Mouse (Mus musculus): ENCODE data around the gene 1700092M07Rik. TPM values are rescaled to one million over a fixed set of nuclear protein-coding genes. Genes with fewer than 3 reads are reported as not detected.

1700092M07Rik gene
- polyA plus RNA-seq (2015; fragmentation: Nextera tagmentation; extraction: Ambion mirVana) = 0.65 and 0.69 TPM in 2 replicates

GRCm38 (mm10) chr19:8740603-8741002 lies at the start of gene 1700092M07Rik:
Gene 1700092M07Rik, plus strand, starts transcription at chr19:8740718.

GRCm38 (mm10) chr19:8722907-8723573 lies 17.5 kb upstream of the 1700092M07Rik start, which contains the start of gene Slc3a2:
Gene Slc3a2, minus strand, starts transcription at chr19:8723369.

GRCm38 (mm10) chr19:8735389-8736159 lies 4.9 kb upstream of the 1700092M07Rik start, which contains the start of gene Wdr74:
Gene Wdr74, plus strand, starts transcription at chr19:8735827.

GRCm38 (mm10) chr19:8741243-8741869 lies 838 bp downstream of the 1700092M07Rik start, which contains the start of gene Stx5a:
Gene Stx5a, plus strand, starts transcription at chr19:8741413.

GRCm38 (mm10) chr19:8756635-8757387 lies 16.3 kb downstream of the 1700092M07Rik start, which contains the start of gene Nxf1:
Gene Nxf1, plus strand, starts transcription at chr19:8757073.

GRCm38 (mm10) chr19:8770567-8771270 lies 30.2 kb downstream of the 1700092M07Rik start, which contains the start of gene Tmem223:
Gene Tmem223, plus strand, starts transcription at chr19:8770996.

GRCm38 (mm10) chr19:8774086-8774835 lies 33.7 kb downstream of the 1700092M07Rik start, which contains the start of gene Tmem179b:
Gene Tmem179b, minus strand, starts transcription at chr19:8774467.

GRCm38 (mm10) chr19:8786008-8786781 lies 45.7 kb downstream of the 1700092M07Rik start, which contains the start of gene Taf6l:
Gene Taf6l, minus strand, starts transcription at chr19:8786417.

Other genes starting within 250 kb of the 1700092M07Rik start
- 0.14 TPM in 1 of 2 replicates, not detected in the other for gene Slc22a8, start 149.5 kb upstream of the 1700092M07Rik start, polyA plus RNA-seq (2015; fragmentation: Nextera tagmentation; extraction: Ambion mirVana)
- gene Slc22a6, start 122.7 kb upstream of the 1700092M07Rik start, polyA plus RNA-seq (2015; fragmentation: Nextera tagmentation; extraction: Ambion mirVana) = not detected in 2 replicates
- 0.10 TPM in 1 of 2 replicates, not detected in the other for gene Chrm1, start 76.9 kb upstream of the 1700092M07Rik start, polyA plus RNA-seq (2015; fragmentation: Nextera tagmentation; extraction: Ambion mirVana)
- 101 and 102 TPM in 2 replicates for gene Slc3a2, start 17.3 kb upstream of the 1700092M07Rik start, polyA plus RNA-seq (2015; fragmentation: Nextera tagmentation; extraction: Ambion mirVana)
- 64.9 and 68.8 TPM in 2 replicates for gene Wdr74, start 4.9 kb upstream of the 1700092M07Rik start, polyA plus RNA-seq (2015; fragmentation: Nextera tagmentation; extraction: Ambion mirVana)
- 56.9 and 66.5 TPM in 2 replicates for gene Stx5a, start 695 bp downstream of the 1700092M07Rik start, polyA plus RNA-seq (2015; fragmentation: Nextera tagmentation; extraction: Ambion mirVana)
- 95.6 and 109 TPM in 2 replicates for gene Nxf1, start 16.4 kb downstream of the 1700092M07Rik start, polyA plus RNA-seq (2015; fragmentation: Nextera tagmentation; extraction: Ambion mirVana)
- 79.4 and 82.5 TPM in 2 replicates for gene Tmem223, start 30.3 kb downstream of the 1700092M07Rik start, polyA plus RNA-seq (2015; fragmentation: Nextera tagmentation; extraction: Ambion mirVana)
- 134 and 140 TPM in 2 replicates for gene Tmem179b, start 33.7 kb downstream of the 1700092M07Rik start, polyA plus RNA-seq (2015; fragmentation: Nextera tagmentation; extraction: Ambion mirVana)
- gene Taf6l, start 45.7 kb downstream of the 1700092M07Rik start, polyA plus RNA-seq (2015; fragmentation: Nextera tagmentation; extraction: Ambion mirVana) = 13.4 and 15.6 TPM in 2 replicates
- gene Polr2g, start 57.9 kb downstream of the 1700092M07Rik start, polyA plus RNA-seq (2015; fragmentation: Nextera tagmentation; extraction: Ambion mirVana) = 103 and 108 TPM in 2 replicates
- 1.5 and 1.9 TPM in 2 replicates for gene Zbtb3, start 61.8 kb downstream of the 1700092M07Rik start, polyA plus RNA-seq (2015; fragmentation: Nextera tagmentation; extraction: Ambion mirVana)
- 29.3 and 32.7 TPM in 2 replicates for gene Ttc9c, start 78.6 kb downstream of the 1700092M07Rik start, polyA plus RNA-seq (2015; fragmentation: Nextera tagmentation; extraction: Ambion mirVana)
- 5.6 and 5.7 TPM in 2 replicates for gene Hnrnpul2, start 79.3 kb downstream of the 1700092M07Rik start, polyA plus RNA-seq (2015; fragmentation: Nextera tagmentation; extraction: Ambion mirVana)
- gene AC129217.1, start 89.1 kb downstream of the 1700092M07Rik start, polyA plus RNA-seq (2015; fragmentation: Nextera tagmentation; extraction: Ambion mirVana) = not detected in 2 replicates
- gene Bscl2, start 96.7 kb downstream of the 1700092M07Rik start, polyA plus RNA-seq (2015; fragmentation: Nextera tagmentation; extraction: Ambion mirVana) = 40.2 and 40.8 TPM in 2 replicates
- 0.48 and 0.53 TPM in 2 replicates for gene Gng3, start 98.5 kb downstream of the 1700092M07Rik start, polyA plus RNA-seq (2015; fragmentation: Nextera tagmentation; extraction: Ambion mirVana)
- gene Lrrn4cl, start 110.0 kb downstream of the 1700092M07Rik start, polyA plus RNA-seq (2015; fragmentation: Nextera tagmentation; extraction: Ambion mirVana) = 1.2 and 1.7 TPM in 2 replicates
- gene Ubxn1, start 130.8 kb downstream of the 1700092M07Rik start, polyA plus RNA-seq (2015; fragmentation: Nextera tagmentation; extraction: Ambion mirVana) = 128 and 131 TPM in 2 replicates
- gene Uqcc3, start 140.2 kb downstream of the 1700092M07Rik start, polyA plus RNA-seq (2015; fragmentation: Nextera tagmentation; extraction: Ambion mirVana) = 55.1 and 57.2 TPM in 2 replicates
- 44.3 and 52.1 TPM in 2 replicates for gene Lbhd1, start 143.0 kb downstream of the 1700092M07Rik start, polyA plus RNA-seq (2015; fragmentation: Nextera tagmentation; extraction: Ambion mirVana)
- not detected in 2 replicates for gene Gm49403, start 143.2 kb downstream of the 1700092M07Rik start, polyA plus RNA-seq (2015; fragmentation: Nextera tagmentation; extraction: Ambion mirVana)
- gene 1810009A15Rik, start 148.1 kb downstream of the 1700092M07Rik start, polyA plus RNA-seq (2015; fragmentation: Nextera tagmentation; extraction: Ambion mirVana) = 54.0 and 56.8 TPM in 2 replicates
- not detected in 2 replicates for gene Gm49416, start 148.2 kb downstream of the 1700092M07Rik start, polyA plus RNA-seq (2015; fragmentation: Nextera tagmentation; extraction: Ambion mirVana)
- gene Ints5, start 152.3 kb downstream of the 1700092M07Rik start, polyA plus RNA-seq (2015; fragmentation: Nextera tagmentation; extraction: Ambion mirVana) = 22.6 and 23.2 TPM in 2 replicates
- 28.2 and 35.2 TPM in 2 replicates for gene Ganab, start 157.4 kb downstream of the 1700092M07Rik start, polyA plus RNA-seq (2015; fragmentation: Nextera tagmentation; extraction: Ambion mirVana)
- gene B3gat3, start 179.7 kb downstream of the 1700092M07Rik start, polyA plus RNA-seq (2015; fragmentation: Nextera tagmentation; extraction: Ambion mirVana) = 23.7 and 26.2 TPM in 2 replicates
- gene Rom1, start 188.6 kb downstream of the 1700092M07Rik start, polyA plus RNA-seq (2015; fragmentation: Nextera tagmentation; extraction: Ambion mirVana) = 2.9 and 3.7 TPM in 2 replicates
- gene Eml3, start 188.8 kb downstream of the 1700092M07Rik start, polyA plus RNA-seq (2015; fragmentation: Nextera tagmentation; extraction: Ambion mirVana) = 19.5 and 23.4 TPM in 2 replicates
- gene Mta2, start 201.2 kb downstream of the 1700092M07Rik start, polyA plus RNA-seq (2015; fragmentation: Nextera tagmentation; extraction: Ambion mirVana) = 105 and 110 TPM in 2 replicates
- gene Tut1, start 213.1 kb downstream of the 1700092M07Rik start, polyA plus RNA-seq (2015; fragmentation: Nextera tagmentation; extraction: Ambion mirVana) = 15.3 and 15.8 TPM in 2 replicates
- 261 and 275 TPM in 2 replicates for gene Eef1g, start 226.3 kb downstream of the 1700092M07Rik start, polyA plus RNA-seq (2015; fragmentation: Nextera tagmentation; extraction: Ambion mirVana)
- gene Ahnak, start 248.6 kb downstream of the 1700092M07Rik start, polyA plus RNA-seq (2015; fragmentation: Nextera tagmentation; extraction: Ambion mirVana) = 11.6 and 16.8 TPM in 2 replicates